Mouse (Mus musculus) liver, embryonic 16.5 days (tissue): ENCODE data around the gene Efcab11. TPM values are rescaled to one million over a fixed set of nuclear protein-coding genes. Genes with fewer than 3 reads are reported as not detected.

Experiments
- ATAC-seq: fragments of 200-750 bp; cut with Nextera tagmentation; 2 replicates; pipeline ENCODE4 v1.8.0; 2017; ENCODE audit warnings: low read depth, mild to moderate bottlenecking, moderate number of reproducible peaks, moderate library complexity
- H3K27ac ChIP-seq: fragments of 300-500 bp; sonication (generic); 2 replicates; pipeline ENCODE4 v1.5.1; 2014; ENCODE audit warnings: mild to moderate bottlenecking, low read length
- H3K27me3 ChIP-seq: fragments of 300-500 bp; sonication (generic); 2 replicates; pipeline ENCODE4 v1.6.1; 2014; ENCODE audit warnings: low read depth, low read length, mixed read lengths; ENCODE audit not compliant: control insufficient read depth, insufficient read depth
- H3K36me3 ChIP-seq: fragments of 300-500 bp; sonication (generic); 2 replicates; pipeline ENCODE4 v1.6.1; 2014; ENCODE audit warnings: mild to moderate bottlenecking; ENCODE audit not compliant: control insufficient read depth, insufficient read depth
- H3K4me1 ChIP-seq: fragments of 300-500 bp; sonication (generic); 2 replicates; pipeline ENCODE4 v1.6.1; 2014; ENCODE audit warnings: low read depth, low read length, mixed read lengths; ENCODE audit not compliant: control insufficient read depth
- H3K4me2 ChIP-seq: fragments of 300-500 bp; sonication (generic); 2 replicates; pipeline ENCODE4 v1.6.1; 2014; ENCODE audit warnings: low read depth, low read length, mixed read lengths
- H3K4me3 ChIP-seq: fragments of 300-500 bp; sonication (generic); 2 replicates; pipeline ENCODE4 v1.5.1; 2014; ENCODE audit warnings: low read depth, mild to moderate bottlenecking, low read length
- H3K9ac ChIP-seq: fragments of 300-500 bp; sonication (generic); 2 replicates; pipeline ENCODE4 v1.6.1; 2014; ENCODE audit warnings: low read depth, low read length
- H3K9me3 ChIP-seq: fragments of 300-500 bp; sonication (generic); replicated peaks from 2 replicates; pipeline ENCODE4 v1.6.1; 2016; ENCODE audit warnings: low read length; ENCODE audit not compliant: control insufficient read depth
- WGBS: fragments of 180-500 bp; shearing (Covaris S2); extraction: QIAGEN DNeasy Blood & Tissue Kit; methylation state at CpG from one replicate; pipeline ENCODE4 v1.1.7; 2014; ENCODE audit not compliant: insufficient replicate concordance; 5-methylcytosine and 5-hydroxymethylcytosine counted together
- polyA plus RNA-seq: library from polyadenylated mRNA; unstranded; fragments of >200 nt; fragmentation: Nextera tagmentation; extraction: Ambion mirVana; gene quantifications from 2 replicates; pipeline ENCODE4 v1.2.1, GENCODE M21; 2015

The Efcab11 gene
- polyA plus RNA-seq, 1 experiment from 2014 or later = 5.0 TPM

- Histone ChIP-seq H3K9me3 (no peaks in the 10 kb centered on the region), H3K4me2 (no peak overlapping the region), H3K36me3 (no peaks in the 10 kb centered on the region), H3K9ac (no peak overlapping the region), H3K27ac (no peak overlapping the region), H3K4me1 (no peaks in the 10 kb centered on the region), H3K27me3 (no peaks in the 10 kb centered on the region), H3K4me3 (no peak overlapping the region)
- no peak for ATAC-seq
- WGBS = 70% methylated on average over 8 of the region's 8 CpGs
These were observed 107.6 kb downstream of the Efcab11 start for GRCm38 (mm10) chr12:99776497-99777139.

- 69% methylated on average over 2 of the region's 2 CpGs for WGBS
These were observed 109.4 kb downstream of the Efcab11 start for GRCm38 (mm10) chr12:99774864-99775263.

GRCm38 (mm10) chr12:99773636-99774193, 110.5 kb downstream of the Efcab11 start:
- Histone ChIP-seq H3K9me3 (no peaks in the 10 kb centered on the region), H3K4me2 (no peak overlapping the region), H3K4me1 (no peaks in the 10 kb centered on the region), H3K27ac (no peak overlapping the region), H3K27me3 (no peaks in the 10 kb centered on the region), H3K9ac (no peak overlapping the region), H3K36me3 (no peaks in the 10 kb centered on the region), H3K4me3 (no peak overlapping the region)
- ATAC-seq = no peak
- WGBS = 59% methylated on average over 5 of the region's 5 CpGs

More at GRCm38 (mm10) chr12:99774864-99775263, 109.4 kb downstream of the Efcab11 start:
- Histone ChIP-seq H3K9ac (no peak overlapping the region), H3K4me1 (no peaks in the 10 kb centered on the region), H3K4me3 (no peak overlapping the region), H3K27me3 (no peaks in the 10 kb centered on the region), H3K9me3 (no peaks in the 10 kb centered on the region), H3K4me2 (no peak overlapping the region), H3K27ac (no peak overlapping the region), H3K36me3 (no peaks in the 10 kb centered on the region)
- ATAC-seq = no peak

- Histone ChIP-seq H3K36me3 (no peaks in the 10 kb centered on the region), H3K9me3 (no peaks in the 10 kb centered on the region), H3K9ac (no peak overlapping the region), H3K4me2 (no peak overlapping the region), H3K4me1 (no peaks in the 10 kb centered on the region), H3K27ac (no peak overlapping the region), H3K27me3 (no peaks in the 10 kb centered on the region), H3K4me3 (no peak overlapping the region)
- WGBS = 61% methylated on average over 7 of the region's 7 CpGs
- no peak for ATAC-seq
These were observed 113.2 kb downstream of the Efcab11 start for GRCm38 (mm10) chr12:99771018-99771417.

- ATAC-seq = no peak
- WGBS = 77% methylated on average over 3 of the region's 3 CpGs
- Histone ChIP-seq H3K9me3 (no peaks in the 10 kb centered on the region), H3K4me3 (no peak overlapping the region), H3K27ac (no peak overlapping the region), H3K4me2 (no peak overlapping the region), H3K27me3 (no peaks in the 10 kb centered on the region), H3K36me3 (no peaks in the 10 kb centered on the region), H3K4me1 (no peaks in the 10 kb centered on the region), H3K9ac (no peak overlapping the region)
These were observed 114.6 kb downstream of the Efcab11 start for GRCm38 (mm10) chr12:99769626-99770025.

- no peaks in the 10 kb centered on the region for H3K36me3 ChIP-seq
- no peak overlapping the region for H3K4me2 ChIP-seq
- H3K4me3 ChIP-seq = no peak overlapping the region
- WGBS = 80% methylated on average over 11 of the region's 11 CpGs
- no peaks in the 10 kb centered on the region for H3K27me3 ChIP-seq
- H3K4me1 ChIP-seq = no peaks in the 10 kb centered on the region
- no peak overlapping the region for H3K9ac ChIP-seq
- no peak for ATAC-seq
- no peaks in the 10 kb centered on the region for H3K9me3 ChIP-seq
- H3K27ac ChIP-seq = no peak overlapping the region
These were observed 116.5 kb downstream of the Efcab11 start for GRCm38 (mm10) chr12:99767691-99768090.

- no peaks in the 10 kb centered on the region for H3K36me3 ChIP-seq
- H3K27ac ChIP-seq = no peak overlapping the region
- H3K27me3 ChIP-seq = no peaks in the 10 kb centered on the region
- H3K4me2 ChIP-seq = no peak overlapping the region
- H3K9me3 ChIP-seq = no peaks in the 10 kb centered on the region
- no peak for ATAC-seq
- WGBS = 70% methylated on average over 6 of the region's 6 CpGs
- no peak overlapping the region for H3K9ac ChIP-seq
- no peaks in the 10 kb centered on the region for H3K4me1 ChIP-seq
- H3K4me3 ChIP-seq = no peak overlapping the region
These were observed 118.3 kb downstream of the Efcab11 start for GRCm38 (mm10) chr12:99765979-99766378.

- H3K27me3 ChIP-seq = no peaks in the 10 kb centered on the region
- no peaks in the 10 kb centered on the region for H3K9me3 ChIP-seq
- no peak for ATAC-seq
- H3K4me2 ChIP-seq = no peak overlapping the region
- no peaks in the 10 kb centered on the region for H3K4me1 ChIP-seq
- H3K9ac ChIP-seq = no peak overlapping the region
- no peaks in the 10 kb centered on the region for H3K36me3 ChIP-seq
- no peak overlapping the region for H3K27ac ChIP-seq
- no peak overlapping the region for H3K4me3 ChIP-seq
- WGBS = 62% methylated on average over 3 of the region's 3 CpGs
These were observed 120.2 kb downstream of the Efcab11 start for GRCm38 (mm10) chr12:99764053-99764452.

GRCm38 (mm10) chr12:99757754-99758526, 126.3 kb downstream of the Efcab11 start:
- no peak overlapping the region for H3K4me2 ChIP-seq
- no peaks in the 10 kb centered on the region for H3K4me1 ChIP-seq
- no peak overlapping the region for H3K27ac ChIP-seq
- H3K9ac ChIP-seq = no peak overlapping the region
- H3K36me3 ChIP-seq = no peaks in the 10 kb centered on the region
- no peaks in the 10 kb centered on the region for H3K9me3 ChIP-seq
- ATAC-seq = no peak
- no peak overlapping the region for H3K4me3 ChIP-seq
- no peaks in the 10 kb centered on the region for H3K27me3 ChIP-seq
- WGBS = 60% methylated on average over 15 of the region's 15 CpGs
